Mouse (Mus musculus): ENCODE results near the gene Nek11.
"Not testable (repeated sequence)": the region's sequence is repeated elsewhere in the genome, so short reads cannot be mapped to it uniquely, and the experiment has no call there.

The Nek11 gene

DNA sequence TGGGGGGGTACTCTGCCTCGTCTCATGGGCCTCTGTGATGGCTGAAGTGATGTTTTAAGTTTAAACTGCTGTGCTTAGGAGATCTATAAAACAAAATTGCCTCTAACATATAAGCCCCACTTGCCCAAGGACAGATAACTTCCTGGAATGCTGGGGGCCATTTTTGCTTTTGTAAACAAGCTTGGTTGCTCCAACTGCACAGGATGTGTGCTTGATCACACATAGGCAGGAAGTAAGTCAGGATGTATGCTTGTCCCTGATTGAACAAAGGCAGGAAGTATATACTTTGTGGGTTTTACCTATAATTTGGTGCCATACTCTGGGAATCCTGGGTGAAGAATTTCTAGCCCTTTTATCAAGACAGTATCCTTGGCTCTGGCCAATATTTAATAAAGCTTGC, 258.9 kb downstream of the Nek11 start:
- DNase-seq (ENCODE audit: low read depth, low spot score), result no peak

DNA sequence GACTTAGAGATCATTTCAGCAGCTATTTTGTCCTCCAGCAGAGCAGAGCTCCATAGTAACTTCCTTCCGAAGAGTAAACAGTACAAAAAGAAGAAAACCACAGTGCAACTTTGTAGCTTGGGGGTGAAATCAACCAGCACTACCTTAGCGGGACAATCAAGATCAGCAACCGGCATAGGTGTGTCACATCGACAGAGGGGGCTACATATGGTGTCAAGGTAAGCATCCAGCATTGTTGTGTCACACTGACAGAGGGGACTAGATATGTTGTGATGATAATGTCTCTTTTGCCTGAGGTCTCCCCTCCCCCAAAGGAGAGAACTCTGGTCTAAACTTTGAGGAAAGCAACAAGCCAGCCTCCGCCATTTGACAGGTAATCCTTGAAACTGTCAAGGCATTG, 260.8 kb downstream of the Nek11 start:
- DNase-seq (ENCODE audit: low read depth, low spot score), result no peak

DNA sequence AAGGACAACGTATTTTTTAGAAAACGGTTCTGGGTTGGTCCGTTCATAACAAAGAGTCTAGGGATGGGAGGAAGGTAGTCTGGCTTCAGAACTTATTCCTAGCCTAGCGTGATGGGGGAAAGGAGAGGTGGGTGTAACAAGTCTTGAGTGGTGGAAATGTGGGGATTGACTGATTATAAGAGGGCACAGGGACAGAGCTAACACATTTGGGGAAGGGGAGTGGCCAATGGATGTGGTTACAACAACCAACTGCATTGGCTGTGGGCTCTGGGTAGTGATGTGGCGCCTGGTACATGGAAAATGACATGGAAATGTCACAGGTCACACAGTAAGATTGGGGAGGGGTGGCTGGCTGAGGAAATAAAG, 263.3 kb downstream of the Nek11 start:
- no peak for DNase-seq (ENCODE audit: low read depth, low spot score)

DNA sequence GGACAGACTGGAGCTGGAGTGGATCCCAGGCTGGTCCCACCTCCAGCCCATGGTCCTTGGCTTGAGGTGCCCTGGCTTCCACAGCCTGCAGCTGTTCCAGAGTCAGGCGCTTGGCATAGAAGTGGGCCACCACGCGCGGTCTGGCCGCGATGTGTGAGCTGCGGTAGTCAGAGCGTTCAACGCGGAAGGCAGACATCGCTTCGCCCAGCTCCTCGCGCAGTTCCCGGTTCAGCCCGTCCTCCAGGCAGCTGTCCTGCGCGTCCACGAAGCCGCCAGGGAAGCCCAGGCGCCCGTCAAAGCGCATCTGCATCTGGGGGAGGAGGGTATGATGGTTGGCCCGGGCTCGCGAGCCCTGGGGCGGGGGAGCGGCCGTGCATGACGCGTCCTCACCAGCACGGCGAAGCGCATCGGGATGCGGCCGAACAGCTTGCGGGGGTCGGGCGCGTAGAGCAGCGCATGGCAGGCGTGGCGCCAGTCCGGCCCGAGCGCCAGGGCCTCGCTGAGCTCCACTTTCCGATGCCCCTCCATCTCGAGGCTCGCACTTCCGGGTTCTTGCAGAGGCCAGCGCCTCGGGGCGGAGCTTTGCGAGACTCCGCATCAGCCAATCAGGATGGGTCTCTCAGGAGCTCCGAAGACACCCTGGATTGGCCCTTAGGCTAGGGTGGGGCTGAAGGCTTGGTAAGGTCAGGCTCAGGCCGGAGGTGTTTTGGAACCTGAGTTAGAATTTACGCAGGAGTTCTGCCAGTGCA, 263.9 kb downstream of the Nek11 start, which contains the start of gene Nudt16:
Nudt16 (minus strand) TSS at position 572 of the 749 bp plus-strand sequence.
- DNase-seq (ENCODE audit: low read depth, low spot score), result peak; percentile 84

- DNase-seq (ENCODE audit: low read depth, low spot score), result no peak
Measured at GRCm38 (mm10) chr9:105130331-105130730, 265.0 kb downstream of the Nek11 start.

- DNase-seq (ENCODE audit: low read depth, low spot score), result not testable (repeated sequence)
Measured at GRCm38 (mm10) chr9:105125206-105125605, 270.1 kb downstream of the Nek11 start.

All from embryo, embryonic 11.5 days (tissue).